Mouse (Mus musculus): ENCODE measurements around the gene Gbgt1. TPM values are rescaled to one million over a fixed set of nuclear protein-coding genes. Genes with fewer than 3 reads are reported as not detected.
"Not testable (repeated sequence)": the region's sequence is repeated elsewhere in the genome, so short reads cannot be mapped to it uniquely, and the experiment has no call there.

Gbgt1 gene
- polyA plus RNA-seq, 1 experiment from 2014 or later: 1.8 TPM

GRCm38 (mm10) chr2:28470591-28470990 lies 26.1 kb upstream of the Gbgt1 start:
- H3K4me1 ChIP-seq: peaks cover 17% of the 10 kb centered on the region
- ATAC-seq (ENCODE audit: borderline replicate concordance, extremely low read depth, low FRiP score, low TSS enrichment): no peak

GRCm38 (mm10) chr2:28472011-28472410 lies 24.7 kb upstream of the Gbgt1 start:
- not testable (repeated sequence) for H3K9me3 ChIP-seq; H3K4me1 ChIP-seq; H3K27me3 ChIP-seq; H3K27ac ChIP-seq; ATAC-seq (ENCODE audit: borderline replicate concordance, extremely low read depth, low FRiP score, low TSS enrichment); H3K9ac ChIP-seq; H3K4me3 ChIP-seq; H3K4me2 ChIP-seq
- 92% methylated on average over 8 of the region's 8 CpGs for WGBS
- peaks cover 42% of the 10 kb centered on the region for H3K36me3 ChIP-seq

More at GRCm38 (mm10) chr2:28470591-28470990, 26.1 kb upstream of the Gbgt1 start:
- no peak overlapping the region for H3K27ac ChIP-seq
- H3K36me3 ChIP-seq: peaks cover 42% of the 10 kb centered on the region
- 81% methylated on average over 2 of the region's 2 CpGs for WGBS
- H3K4me2 ChIP-seq: no peak overlapping the region
- no peak overlapping the region for H3K4me3 ChIP-seq
- H3K9ac ChIP-seq: no peak overlapping the region
- peaks cover 4% of the 10 kb centered on the region for H3K9me3 ChIP-seq
- H3K27me3 ChIP-seq: peaks cover 1% of the 10 kb centered on the region; the same call in 1 of the 2 replicates

- H3K27ac ChIP-seq; ATAC-seq (ENCODE audit: borderline replicate concordance, extremely low read depth, low FRiP score, low TSS enrichment); H3K9me3 ChIP-seq; H3K27me3 ChIP-seq; H3K4me3 ChIP-seq; H3K4me1 ChIP-seq; H3K36me3 ChIP-seq; H3K4me2 ChIP-seq; H3K9ac ChIP-seq: not testable (repeated sequence)
- 87% methylated on average over 5 of the region's 5 CpGs for WGBS
Observed at GRCm38 (mm10) chr2:28477993-28478392, 18.7 kb upstream of the Gbgt1 start.

DNA sequence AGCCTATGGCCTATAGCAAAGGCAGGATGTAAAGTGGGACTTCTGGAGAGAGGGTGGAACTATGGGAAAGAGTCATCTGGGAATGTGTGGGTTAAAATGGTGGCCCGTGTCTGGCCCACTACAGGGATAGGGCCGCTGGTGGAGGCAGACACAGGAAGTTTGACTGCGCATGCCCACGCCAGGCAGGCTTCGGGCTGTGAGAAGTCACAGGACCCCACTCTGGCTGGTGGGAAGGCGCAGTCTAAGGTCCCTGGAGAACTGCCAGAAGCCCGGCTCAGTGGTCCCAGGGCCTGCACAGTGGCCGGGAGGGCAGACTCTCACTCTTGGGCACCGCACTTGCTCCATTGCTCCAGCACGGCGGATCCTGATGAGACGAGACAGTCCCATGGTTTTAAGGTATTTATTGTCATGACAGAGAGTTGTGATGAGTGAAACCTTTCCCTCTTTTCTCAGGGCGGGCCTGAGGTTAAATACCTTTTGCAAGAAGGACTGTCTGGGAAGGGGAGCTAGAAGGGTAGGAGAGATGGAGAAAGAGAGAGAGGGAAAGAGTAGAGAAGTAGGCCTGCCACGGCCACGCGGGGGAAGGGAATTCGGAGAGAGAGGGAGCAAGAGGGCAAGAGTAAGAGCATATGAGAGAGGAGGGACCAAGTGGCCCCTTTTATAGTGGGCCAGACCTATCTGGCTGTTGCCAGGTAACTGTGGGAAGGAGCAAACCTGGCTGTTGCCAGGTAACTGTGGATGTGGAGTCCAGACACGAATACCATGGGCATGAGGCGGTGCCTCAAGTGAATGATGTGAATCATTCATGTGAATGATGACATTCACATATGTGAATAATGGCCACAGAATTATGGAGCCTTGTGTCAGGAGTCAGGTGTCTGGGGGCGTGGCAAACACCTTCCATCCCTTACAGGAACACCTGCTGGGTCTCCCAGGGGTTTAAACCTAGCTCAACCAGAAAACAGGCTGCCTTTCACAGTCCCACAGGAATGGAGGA lies 17.2 kb upstream of the Gbgt1 start:
- H3K9me3 ChIP-seq: no peaks in the 10 kb centered on the region
- 63% methylated on average over 20 of the region's 20 CpGs for WGBS
- no peak overlapping the region for H3K4me2 ChIP-seq
- H3K4me1 ChIP-seq: no peaks in the 10 kb centered on the region
- no peak overlapping the region for H3K4me3 ChIP-seq
- ATAC-seq (ENCODE audit: borderline replicate concordance, extremely low read depth, low FRiP score, low TSS enrichment): no peak
- H3K27me3 ChIP-seq: no peaks in the 10 kb centered on the region
- no peaks in the 10 kb centered on the region for H3K36me3 ChIP-seq
- no peak overlapping the region for H3K9ac ChIP-seq
- no peak overlapping the region for H3K27ac ChIP-seq

GRCm38 (mm10) chr2:28483861-28484260 lies 12.8 kb upstream of the Gbgt1 start:
- H3K9ac ChIP-seq: no peak overlapping the region
- H3K36me3 ChIP-seq: no peaks in the 10 kb centered on the region
- H3K27me3 ChIP-seq: no peaks in the 10 kb centered on the region
- ATAC-seq (ENCODE audit: borderline replicate concordance, extremely low read depth, low FRiP score, low TSS enrichment): no peak
- WGBS: 61% methylated on average over 2 of the region's 2 CpGs
- H3K4me2 ChIP-seq: no peak overlapping the region
- no peaks in the 10 kb centered on the region for H3K9me3 ChIP-seq
- no peaks in the 10 kb centered on the region for H3K4me1 ChIP-seq
- no peak overlapping the region for H3K27ac ChIP-seq
- no peak overlapping the region for H3K4me3 ChIP-seq

DNA sequence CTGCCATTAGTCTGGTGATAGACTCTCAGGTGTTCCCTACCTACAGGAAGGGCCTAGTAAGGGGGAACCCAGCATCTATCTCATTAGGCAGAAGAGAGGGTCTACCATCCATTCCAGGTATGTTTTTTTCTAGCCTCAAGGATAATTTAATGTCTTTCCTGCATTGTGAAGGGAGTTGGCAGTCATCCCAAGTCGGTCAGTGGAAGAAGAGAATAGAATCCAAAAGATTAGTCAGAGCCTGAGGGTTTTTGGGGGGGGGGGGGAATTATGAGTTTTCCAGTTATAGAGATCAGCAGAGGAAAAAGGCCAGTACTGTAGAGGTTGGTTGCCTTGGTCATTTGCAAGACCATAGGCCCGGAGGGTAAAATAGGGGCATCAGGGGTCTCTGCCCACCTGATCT lies 2.2 kb upstream of the Gbgt1 start:
- Histone ChIP-seq H3K36me3 (no peaks in the 10 kb centered on the region), H3K4me3 (no peak overlapping the region), H3K4me1 (peaks cover 18% of the 10 kb centered on the region), H3K4me2 (no peak overlapping the region), H3K9me3 (no peaks in the 10 kb centered on the region), H3K27me3 (no peaks in the 10 kb centered on the region), H3K27ac (no peak overlapping the region), H3K9ac (no peak overlapping the region)
- 73% methylated on average over 2 of the region's 2 CpGs for WGBS
- no peak for ATAC-seq (ENCODE audit: borderline replicate concordance, extremely low read depth, low FRiP score, low TSS enrichment)

GRCm38 (mm10) chr2:28495207-28495756 lies 1.4 kb upstream of the Gbgt1 start:
- Histone ChIP-seq H3K36me3 (no peaks in the 10 kb centered on the region), H3K27me3 (no peaks in the 10 kb centered on the region), H3K9me3 (no peaks in the 10 kb centered on the region), H3K27ac (no peak overlapping the region), H3K9ac (no peak overlapping the region), H3K4me3 (no peak overlapping the region), H3K4me2 (no peak overlapping the region), H3K4me1 (peaks cover 18% of the 10 kb centered on the region)
- ATAC-seq (ENCODE audit: borderline replicate concordance, extremely low read depth, low FRiP score, low TSS enrichment): no peak
- 62% methylated on average over 14 of the region's 14 CpGs for WGBS

DNA sequence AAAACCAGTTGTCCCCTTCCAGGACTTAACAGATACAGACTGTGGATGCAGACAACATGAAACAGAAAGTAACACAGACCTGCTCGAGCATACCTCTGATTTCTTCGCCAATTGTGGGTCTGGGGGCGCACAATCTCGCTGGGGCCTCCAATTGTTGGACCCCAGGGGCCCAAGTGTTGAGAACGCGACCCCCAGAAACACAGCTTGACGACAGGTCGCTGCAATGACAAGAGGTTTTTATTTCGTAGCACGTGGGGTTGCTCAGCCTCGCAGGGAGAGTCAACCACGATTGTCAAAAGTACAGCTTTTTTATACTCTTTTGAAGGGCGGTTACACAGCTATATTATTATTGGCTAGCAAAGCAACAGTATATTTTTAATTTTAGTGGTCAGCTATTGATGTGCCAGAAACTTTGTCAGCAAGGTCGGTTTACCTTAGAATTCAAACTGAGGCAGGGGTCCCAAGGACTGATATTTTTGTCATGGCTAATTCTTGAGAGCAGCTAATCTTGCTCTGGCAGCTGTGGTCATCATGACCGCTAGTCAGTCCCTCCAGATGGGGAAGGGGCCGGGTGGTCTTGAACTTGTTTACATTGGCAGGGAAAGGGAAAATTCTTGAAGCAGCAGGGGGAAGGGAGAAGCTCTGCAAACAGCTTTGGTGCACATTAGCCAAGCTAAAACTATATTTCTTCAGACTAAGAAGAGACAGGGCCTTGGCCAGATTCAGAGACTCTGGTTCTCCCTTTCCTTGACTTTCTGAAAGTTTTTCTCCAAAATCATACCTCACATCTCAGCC lies 693 bp upstream of the Gbgt1 start:
- H3K27ac ChIP-seq: peak overlapping the region; percentile 59; the same call in 1 of the 2 replicates
- H3K9me3 ChIP-seq: no peaks in the 10 kb centered on the region
- H3K4me1 ChIP-seq: peaks cover 18% of the 10 kb centered on the region
- ATAC-seq (ENCODE audit: borderline replicate concordance, extremely low read depth, low FRiP score, low TSS enrichment): no peak
- H3K36me3 ChIP-seq: no peaks in the 10 kb centered on the region
- H3K4me2 ChIP-seq: no peak overlapping the region
- no peak overlapping the region for H3K4me3 ChIP-seq
- no peaks in the 10 kb centered on the region for H3K27me3 ChIP-seq
- no peak overlapping the region for H3K9ac ChIP-seq
- WGBS: 66% methylated on average over 16 of the region's 16 CpGs

GRCm38 (mm10) chr2:28497561-28497960 lies 870 bp downstream of the Gbgt1 start:
- no peak for ATAC-seq (ENCODE audit: borderline replicate concordance, extremely low read depth, low FRiP score, low TSS enrichment)
- Histone ChIP-seq H3K27ac (no peak overlapping the region), H3K4me1 (peaks cover 18% of the 10 kb centered on the region), H3K9me3 (no peaks in the 10 kb centered on the region), H3K9ac (no peak overlapping the region), H3K27me3 (no peaks in the 10 kb centered on the region), H3K4me3 (no peak overlapping the region), H3K4me2 (peak overlapping the region; percentile 16; the same call in 1 of the 2 replicates), H3K36me3 (no peaks in the 10 kb centered on the region)
- WGBS: 83% methylated on average over 5 of the region's 5 CpGs

DNA sequence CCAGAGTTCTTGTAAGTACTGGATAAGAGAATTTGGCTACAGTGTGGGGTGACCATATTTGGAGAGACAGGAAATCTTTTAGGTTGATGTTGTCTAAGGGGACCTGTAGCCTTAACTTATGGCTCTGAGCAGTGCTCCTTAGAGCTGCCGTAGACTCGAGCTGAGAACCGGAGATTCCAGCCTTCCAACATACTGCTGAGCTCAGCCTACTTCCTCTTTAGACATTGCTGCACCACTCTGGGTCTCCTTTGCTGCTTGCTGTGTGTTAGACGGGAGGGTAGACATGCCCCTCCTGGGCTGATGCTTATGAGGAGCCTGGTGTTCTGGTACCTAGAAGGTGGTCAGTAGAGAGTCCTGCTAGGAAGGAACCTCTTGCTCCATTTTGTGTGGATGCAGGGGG lies 1.7 kb downstream of the Gbgt1 start:
- 77% methylated on average over 4 of the region's 4 CpGs for WGBS
- Histone ChIP-seq H3K4me2 (no peak overlapping the region), H3K4me1 (peaks cover 18% of the 10 kb centered on the region), H3K9ac (no peak overlapping the region), H3K4me3 (no peak overlapping the region), H3K9me3 (no peaks in the 10 kb centered on the region), H3K27ac (no peak overlapping the region), H3K36me3 (no peaks in the 10 kb centered on the region), H3K27me3 (no peaks in the 10 kb centered on the region)
- no peak for ATAC-seq (ENCODE audit: borderline replicate concordance, extremely low read depth, low FRiP score, low TSS enrichment)

GRCm38 (mm10) chr2:28502987-28503386 lies 6.3 kb downstream of the Gbgt1 start:
- Histone ChIP-seq H3K9me3 (no peaks in the 10 kb centered on the region), H3K27ac (no peak overlapping the region), H3K4me1 (no peaks in the 10 kb centered on the region), H3K9ac (no peak overlapping the region), H3K4me3 (no peak overlapping the region), H3K36me3 (no peaks in the 10 kb centered on the region), H3K27me3 (no peaks in the 10 kb centered on the region), H3K4me2 (no peak overlapping the region)
- WGBS: 73% methylated on average over 10 of the region's 10 CpGs
- no peak for ATAC-seq (ENCODE audit: borderline replicate concordance, extremely low read depth, low FRiP score, low TSS enrichment)
